Mouse (Mus musculus): ENCODE measurements at regions not wholly inside any gene's neighbourhood (a gene's known extent, or its start where the extent isn't known, plus 50 kb on each side); places are given as distances from the start of the nearest gene placed in this dataset.

- DNase-seq = peak; percentile 65 to 76
- intact Hi-C loops (cut with DNase I) = loop anchor here (2.0 to 10.0 kb wide), 4 partner anchors 101 to 468 kb away; no protein-coding TSS in a partner anchor
Measured at GRCm38 (mm10) chr15:51696344-51697016, 2188.2 kb upstream of the Gm7489 start.

DNA sequence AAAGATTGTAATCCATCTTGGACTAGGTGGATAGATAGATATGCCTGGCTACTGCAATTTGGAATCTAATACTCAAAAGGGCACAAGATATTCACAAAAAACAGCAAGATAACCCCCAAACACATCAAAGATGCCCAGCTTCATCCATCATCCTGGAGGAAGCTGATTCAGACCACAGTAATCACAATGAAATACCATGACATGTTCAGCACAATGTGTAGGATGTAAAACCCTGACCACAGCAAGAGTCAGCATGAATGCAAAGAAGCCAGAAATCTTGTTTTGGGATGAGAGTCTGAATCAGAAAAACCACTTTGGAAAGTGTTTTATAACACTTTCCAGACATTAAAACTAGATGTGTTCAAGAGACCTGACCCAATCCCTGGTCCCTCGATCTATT is 2180.5 kb upstream of the Gm7489 start:
- intact Hi-C loops (cut with DNase I) = no loop called here
- no peak for DNase-seq

GRCm38 (mm10) chr15:51709871-51710655 is 2174.6 kb upstream of the Gm7489 start:
- intact Hi-C loops (cut with DNase I) = no loop called here
- DNase-seq = peak; percentile 72 to 84

GRCm38 (mm10) chr15:51720873-51721308 is 2163.8 kb upstream of the Gm7489 start:
- no peak for DNase-seq
- intact Hi-C loops (cut with DNase I) = no loop called here

DNA sequence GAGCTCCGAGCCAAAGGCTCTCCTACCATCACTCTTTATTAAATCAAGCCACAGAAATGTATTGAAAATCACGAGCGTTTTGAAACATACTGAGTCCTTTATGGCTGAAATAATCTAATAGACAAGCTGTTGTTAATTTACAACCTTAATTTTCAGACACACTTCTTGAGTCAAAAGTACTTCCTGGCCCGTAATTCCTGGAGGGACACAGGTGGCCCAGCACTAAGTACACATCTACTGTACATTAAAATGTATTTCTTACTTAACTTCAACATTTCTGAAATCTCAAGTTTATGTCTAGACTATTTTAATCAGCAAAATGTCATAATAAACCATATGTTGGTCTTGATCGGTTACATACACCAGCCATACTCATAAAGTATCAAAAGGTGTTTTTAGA is 2163.3 kb upstream of the Gm7489 start:
- no peak for DNase-seq
- intact Hi-C loops (cut with DNase I) = no loop called here

- intact Hi-C loops (cut with DNase I) = no loop called here
- no peak for DNase-seq
Measured at GRCm38 (mm10) chr15:51724127-51724526, 2160.6 kb upstream of the Gm7489 start.

DNA sequence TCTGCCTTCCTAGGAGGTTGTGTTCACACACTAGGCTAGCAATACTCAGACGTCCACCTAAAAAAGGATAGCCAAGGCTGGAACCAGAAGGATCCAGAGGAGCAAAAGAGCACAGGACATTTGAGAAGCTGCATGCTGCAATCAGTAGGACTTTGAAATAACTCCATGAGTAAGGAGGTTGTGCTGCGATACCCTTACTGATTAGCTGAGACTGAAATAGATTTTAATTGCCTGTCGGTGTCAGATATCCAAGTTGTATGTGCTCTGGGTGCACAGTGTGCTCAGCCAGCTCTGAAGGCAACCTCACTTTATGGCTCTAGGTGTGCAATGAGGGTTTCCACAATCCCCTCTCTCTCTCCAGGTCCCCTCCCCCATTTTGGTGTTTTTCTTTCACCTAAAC is 2159.2 kb upstream of the Gm7489 start:
- DNase-seq = no peak
- intact Hi-C loops (cut with DNase I) = no loop called here

GRCm38 (mm10) chr15:51730106-51730505 is 2154.6 kb upstream of the Gm7489 start:
- DNase-seq = no peak
- intact Hi-C loops (cut with DNase I) = no loop called here

DNA sequence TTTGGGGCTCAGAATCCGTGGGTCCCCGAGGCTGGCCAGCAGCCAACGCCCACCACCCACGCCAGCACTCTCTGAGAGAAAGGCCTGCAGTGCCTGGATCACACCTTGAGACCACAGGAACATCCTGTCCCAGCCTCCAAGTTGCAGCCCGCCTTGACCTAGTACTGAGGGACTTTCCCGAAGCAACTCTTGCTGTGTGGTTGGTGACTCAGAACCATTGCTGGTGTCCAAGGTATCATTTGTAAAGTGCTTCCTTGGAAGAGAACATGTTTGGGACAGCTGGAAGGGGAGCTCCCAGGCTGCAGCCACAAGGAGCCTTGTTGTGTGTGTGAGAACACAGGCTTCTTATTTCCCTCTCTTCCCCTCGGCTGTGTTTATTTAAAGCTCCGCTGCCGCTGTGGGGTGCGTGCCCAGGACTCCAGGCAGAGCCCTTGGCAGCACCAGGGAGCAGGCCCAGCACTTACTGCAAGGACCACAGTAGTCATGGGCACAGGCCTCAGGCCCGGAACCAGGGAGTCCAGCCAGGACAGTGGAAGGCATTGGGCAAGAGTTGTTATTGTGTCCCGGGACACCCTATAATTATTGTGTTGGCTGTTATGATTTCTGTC is 2153.8 kb upstream of the Gm7489 start:
- DNase-seq = peak; percentile 53 to 58
- intact Hi-C loops (cut with DNase I) = no loop called here

DNA sequence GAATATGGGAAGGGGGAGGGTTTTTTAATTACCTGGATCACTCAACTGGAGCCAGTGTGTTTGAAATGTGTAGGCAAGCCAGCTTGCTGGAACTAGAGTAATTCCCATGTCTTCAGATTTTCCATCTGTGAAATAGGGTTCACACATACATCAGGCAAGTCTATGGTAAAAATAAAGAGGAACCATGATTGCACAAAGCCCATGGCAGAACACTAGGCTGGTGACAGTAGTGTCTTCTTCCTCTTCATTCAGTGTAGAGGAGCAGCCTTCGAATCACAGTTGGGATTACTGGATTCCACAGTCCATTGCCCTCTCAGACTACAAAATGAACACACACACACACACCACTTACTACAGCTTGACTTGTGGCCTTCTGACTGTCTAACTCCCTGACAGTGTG is 2150.5 kb upstream of the Gm7489 start:
- intact Hi-C loops (cut with DNase I) = no loop called here
- DNase-seq = no peak
